Mouse (Mus musculus): ENCODE results near the gene Selenon. TPM values are rescaled to one million over a fixed set of nuclear protein-coding genes. Genes with fewer than 3 reads are reported as not detected.

Gene Selenon
- total and polyA plus RNA-seq, 3 experiments: 0.05 TPM; not detected in 2

- ATAC-seq (ENCODE audit: extremely low read depth, insufficient number of reproducible peaks, low FRiP score, poor library complexity, severe bottlenecking): no peak
- DNase-seq (ENCODE audit: low spot score): no peak
- no peak overlapping the region for H3K4me3 ChIP-seq (ENCODE audit: low read depth, low read length)
- H3K27me3 ChIP-seq (ENCODE audit: insufficient read depth, low read length): peaks cover 77% of the 10 kb centered on the region
- H3K4me1 ChIP-seq (ENCODE audit: insufficient read depth, low read depth, low read length): peaks cover 4% of the 10 kb centered on the region; the same call in 1 of the 2 replicates
- TF ChIP-seq GATA1 (IDR thresholded peaks at IDR 0.05; ENCODE audit: borderline replicate concordance, low read length) (no peak), TAL1 (conservative IDR thresholded peaks at IDR 0.05; ENCODE audit: low read depth, low read length) (no peak), GATA2 (IDR thresholded peaks at IDR 0.05; ENCODE audit: borderline replicate concordance, low read depth, low read length) (no peak), CTCF (IDR thresholded peaks at IDR 0.05; ENCODE audit: low read depth, low read length) (no peak), POLR2AphosphoS5 (IDR thresholded peaks at IDR 0.05; ENCODE audit: insufficient replicate concordance, low read depth, low read length) (no peak)
- H3K9me3 ChIP-seq (replicated peaks): no peaks in the 10 kb centered on the region
- no peaks in the 10 kb centered on the region for H3K36me3 ChIP-seq (replicated peaks)
These were observed 28.6 kb upstream of the Selenon start for GRCm38 (mm10) chr4:134580351-134581148.

- no peak for DNase-seq (ENCODE audit: low spot score)
- H3K27me3 ChIP-seq (ENCODE audit: insufficient read depth, low read length): peaks cover 75% of the 10 kb centered on the region
- no peaks in the 10 kb centered on the region for H3K36me3 ChIP-seq (replicated peaks)
- H3K4me1 ChIP-seq (ENCODE audit: insufficient read depth, low read depth, low read length): peaks cover 4% of the 10 kb centered on the region; the same call in 1 of the 2 replicates
- no peaks in the 10 kb centered on the region for H3K9me3 ChIP-seq (replicated peaks)
- TF ChIP-seq GATA2 (IDR thresholded peaks at IDR 0.05; ENCODE audit: borderline replicate concordance, low read depth, low read length) (no peak), CTCF (IDR thresholded peaks at IDR 0.05; ENCODE audit: low read depth, low read length) (no peak), POLR2AphosphoS5 (IDR thresholded peaks at IDR 0.05; ENCODE audit: insufficient replicate concordance, low read depth, low read length) (no peak), GATA1 (IDR thresholded peaks at IDR 0.05; ENCODE audit: borderline replicate concordance, low read length) (no peak), TAL1 (conservative IDR thresholded peaks at IDR 0.05; ENCODE audit: low read depth, low read length) (no peak)
- no peak for ATAC-seq (ENCODE audit: extremely low read depth, insufficient number of reproducible peaks, low FRiP score, poor library complexity, severe bottlenecking)
- no peak overlapping the region for H3K4me3 ChIP-seq (ENCODE audit: low read depth, low read length)
These were observed 27.7 kb upstream of the Selenon start for GRCm38 (mm10) chr4:134579620-134580019.

GRCm38 (mm10) chr4:134579212-134579611, 27.2 kb upstream of the Selenon start:
- no peak for DNase-seq (ENCODE audit: low spot score)

GRCm38 (mm10) chr4:134578407-134578806, 26.4 kb upstream of the Selenon start:
- Histone ChIP-seq H3K27me3 (ENCODE audit: insufficient read depth, low read length) (peaks cover 65% of the 10 kb centered on the region), H3K4me1 (ENCODE audit: insufficient read depth, low read depth, low read length) (no peaks in the 10 kb centered on the region), H3K4me3 (ENCODE audit: low read depth, low read length) (no peak overlapping the region), H3K36me3 (replicated peaks) (no peaks in the 10 kb centered on the region), H3K9me3 (replicated peaks) (no peaks in the 10 kb centered on the region; the same call in 1 of the 2 replicates)
- no peak for DNase-seq (ENCODE audit: low spot score)
- TF ChIP-seq GATA1 (IDR thresholded peaks at IDR 0.05; ENCODE audit: borderline replicate concordance, low read length) (no peak), CTCF (IDR thresholded peaks at IDR 0.05; ENCODE audit: low read depth, low read length) (no peak), POLR2AphosphoS5 (IDR thresholded peaks at IDR 0.05; ENCODE audit: insufficient replicate concordance, low read depth, low read length) (no peak), TAL1 (conservative IDR thresholded peaks at IDR 0.05; ENCODE audit: low read depth, low read length) (no peak), GATA2 (IDR thresholded peaks at IDR 0.05; ENCODE audit: borderline replicate concordance, low read depth, low read length) (no peak)
- ATAC-seq (ENCODE audit: extremely low read depth, insufficient number of reproducible peaks, low FRiP score, poor library complexity, severe bottlenecking): no peak

More at GRCm38 (mm10) chr4:134579212-134579611, 27.2 kb upstream of the Selenon start:
- TF ChIP-seq GATA1 (IDR thresholded peaks at IDR 0.05; ENCODE audit: borderline replicate concordance, low read length) (no peak), TAL1 (conservative IDR thresholded peaks at IDR 0.05; ENCODE audit: low read depth, low read length) (no peak), POLR2AphosphoS5 (IDR thresholded peaks at IDR 0.05; ENCODE audit: insufficient replicate concordance, low read depth, low read length) (no peak), GATA2 (IDR thresholded peaks at IDR 0.05; ENCODE audit: borderline replicate concordance, low read depth, low read length) (no peak), CTCF (IDR thresholded peaks at IDR 0.05; ENCODE audit: low read depth, low read length) (no peak)
- H3K36me3 ChIP-seq (replicated peaks): no peaks in the 10 kb centered on the region
- no peaks in the 10 kb centered on the region for H3K9me3 ChIP-seq (replicated peaks)
- no peak for ATAC-seq (ENCODE audit: extremely low read depth, insufficient number of reproducible peaks, low FRiP score, poor library complexity, severe bottlenecking)
- no peak overlapping the region for H3K4me3 ChIP-seq (ENCODE audit: low read depth, low read length)
- peaks cover 4% of the 10 kb centered on the region; the same call in 1 of the 2 replicates for H3K4me1 ChIP-seq (ENCODE audit: insufficient read depth, low read depth, low read length)
- H3K27me3 ChIP-seq (ENCODE audit: insufficient read depth, low read length): peaks cover 73% of the 10 kb centered on the region

GRCm38 (mm10) chr4:134577281-134577680, 25.3 kb upstream of the Selenon start:
- H3K4me1 ChIP-seq (ENCODE audit: insufficient read depth, low read depth, low read length): no peaks in the 10 kb centered on the region
- peaks cover 6% of the 10 kb centered on the region for H3K9me3 ChIP-seq (replicated peaks)
- no peak for DNase-seq (ENCODE audit: low spot score)
- H3K27me3 ChIP-seq (ENCODE audit: insufficient read depth, low read length): peaks cover 58% of the 10 kb centered on the region
- TF ChIP-seq GATA2 (IDR thresholded peaks at IDR 0.05; ENCODE audit: borderline replicate concordance, low read depth, low read length): no peak
- TF ChIP-seq POLR2AphosphoS5 (IDR thresholded peaks at IDR 0.05; ENCODE audit: insufficient replicate concordance, low read depth, low read length): no peak
- TF ChIP-seq CTCF (IDR thresholded peaks at IDR 0.05; ENCODE audit: low read depth, low read length): no peak
- no peak for TF ChIP-seq TAL1 (conservative IDR thresholded peaks at IDR 0.05; ENCODE audit: low read depth, low read length)
- no peak for TF ChIP-seq GATA1 (IDR thresholded peaks at IDR 0.05; ENCODE audit: borderline replicate concordance, low read length)
- no peaks in the 10 kb centered on the region for H3K36me3 ChIP-seq (replicated peaks)
- ATAC-seq (ENCODE audit: extremely low read depth, insufficient number of reproducible peaks, low FRiP score, poor library complexity, severe bottlenecking): no peak
- H3K4me3 ChIP-seq (ENCODE audit: low read depth, low read length): no peak overlapping the region

GRCm38 (mm10) chr4:134575486-134575885, 23.5 kb upstream of the Selenon start:
- H3K9me3 ChIP-seq (replicated peaks): peaks cover 6% of the 10 kb centered on the region
- DNase-seq (ENCODE audit: low spot score): no peak
- no peak for ATAC-seq (ENCODE audit: extremely low read depth, insufficient number of reproducible peaks, low FRiP score, poor library complexity, severe bottlenecking)
- peaks cover 48% of the 10 kb centered on the region for H3K27me3 ChIP-seq (ENCODE audit: insufficient read depth, low read length)
- no peaks in the 10 kb centered on the region for H3K36me3 ChIP-seq (replicated peaks)
- no peaks in the 10 kb centered on the region for H3K4me1 ChIP-seq (ENCODE audit: insufficient read depth, low read depth, low read length)
- TF ChIP-seq GATA2 (IDR thresholded peaks at IDR 0.05; ENCODE audit: borderline replicate concordance, low read depth, low read length) (no peak), GATA1 (IDR thresholded peaks at IDR 0.05; ENCODE audit: borderline replicate concordance, low read length) (no peak), CTCF (IDR thresholded peaks at IDR 0.05; ENCODE audit: low read depth, low read length) (no peak), POLR2AphosphoS5 (IDR thresholded peaks at IDR 0.05; ENCODE audit: insufficient replicate concordance, low read depth, low read length) (no peak), TAL1 (conservative IDR thresholded peaks at IDR 0.05; ENCODE audit: low read depth, low read length) (no peak)
- H3K4me3 ChIP-seq (ENCODE audit: low read depth, low read length): no peak overlapping the region

Measured in G1E (cell line).